Mouse (Mus musculus) heart, postnatal 10 days (tissue): ENCODE results near the gene Cdhr1. TPM values are rescaled to one million over a fixed set of nuclear protein-coding genes. Genes with fewer than 3 reads are reported as not detected.
"Not testable (repeated sequence)": the region's sequence is repeated elsewhere in the genome, so short reads cannot be mapped to it uniquely, and the experiment has no call there.

Source experiments
- DNase-seq, 2 experiments: peaks; one replicate each; pipeline ENCODE4 v3.0.0; 2021
- intact Hi-C: fragments of 180-260 bp; cut with DNase I; formaldehyde crosslinking; loops from one replicate; pipeline ENCODE4 v1.15.1; 2025
- total RNA-seq, 2 experiments: library from RNA; stranded (reverse); gene quantifications; 2 replicates each; pipeline ENCODE4 v1.2.3; 2021

The Cdhr1 gene
- total RNA-seq, result under 1 TPM in 1 of 2 experiments, not detected in 1; 0.07 TPM

GRCm38 (mm10) chr14:37097956-37098530 is at the start of gene Cdhr1:
TSS of gene Cdhr1 (minus strand) at chr14:37098347.
- DNase-seq, result no peak
- intact Hi-C loops, result no loop called here

GRCm38 (mm10) chr14:37139051-37139710 is 41.0 kb upstream of the Cdhr1 start:
- no peak for DNase-seq
- intact Hi-C loops, result no loop called here

GRCm38 (mm10) chr14:37137596-37137995 is 39.4 kb upstream of the Cdhr1 start:
- intact Hi-C loops, result not testable (repeated sequence)

GRCm38 (mm10) chr14:37136110-37136509 is 38.0 kb upstream of the Cdhr1 start:
- DNase-seq, result no peak
- intact Hi-C loops, result no loop called here

More at GRCm38 (mm10) chr14:37137596-37137995, 39.4 kb upstream of the Cdhr1 start:
- DNase-seq, result not testable (repeated sequence)

- intact Hi-C loops, result no loop called here
- DNase-seq, result no peak
Measured at GRCm38 (mm10) chr14:37135671-37136070, 37.5 kb upstream of the Cdhr1 start.

GRCm38 (mm10) chr14:37135127-37135593 is 37.0 kb upstream of the Cdhr1 start, which contains the start of gene Ghitm:
TSS of gene Ghitm (minus strand) at chr14:37135272.
- intact Hi-C loops, result no loop called here
- peak; percentile 98 for DNase-seq

GRCm38 (mm10) chr14:37134304-37135126 is 36.4 kb upstream of the Cdhr1 start:
- DNase-seq, result no peak
- intact Hi-C loops, result loop anchor here (5.0 kb wide), 1 partner anchor 267 kb away; no protein-coding TSS in a partner anchor

- DNase-seq, result peak; percentile 47 to 66
- intact Hi-C loops, result no loop called here
Measured at GRCm38 (mm10) chr14:37127652-37128051, 29.5 kb upstream of the Cdhr1 start.

GRCm38 (mm10) chr14:37119233-37119632 is 21.1 kb upstream of the Cdhr1 start:
- DNase-seq, result no peak
- intact Hi-C loops, result no loop called here

- DNase-seq, result no peak
- intact Hi-C loops, result no loop called here
Measured at GRCm38 (mm10) chr14:37113922-37114321, 15.8 kb upstream of the Cdhr1 start, which contains the start of gene 2610528A11Rik. TSS of gene 2610528A11Rik (minus strand) at chr14:37114022.

- DNase-seq, result no peak
- intact Hi-C loops, result no loop called here
Measured at GRCm38 (mm10) chr14:37112931-37113330, 14.8 kb upstream of the Cdhr1 start.

- intact Hi-C loops, result no loop called here
- no peak for DNase-seq
Measured at GRCm38 (mm10) chr14:37111371-37111770, 13.2 kb upstream of the Cdhr1 start.

GRCm38 (mm10) chr14:37110456-37110855 is 12.3 kb upstream of the Cdhr1 start:
- no peak for DNase-seq
- intact Hi-C loops, result no loop called here

- DNase-seq, result no peak
- intact Hi-C loops, result no loop called here
Measured at GRCm38 (mm10) chr14:37109975-37110374, 11.8 kb upstream of the Cdhr1 start.

GRCm38 (mm10) chr14:37109460-37109859 is 11.3 kb upstream of the Cdhr1 start:
- no peak for DNase-seq
- intact Hi-C loops, result no loop called here

- DNase-seq, result peak; percentile 21 to 35
- intact Hi-C loops, result no loop called here
Measured at GRCm38 (mm10) chr14:37105846-37106245, 7.7 kb upstream of the Cdhr1 start.

GRCm38 (mm10) chr14:37104747-37105146 is 6.6 kb upstream of the Cdhr1 start:
- peak; percentile 51 to 60 for DNase-seq
- intact Hi-C loops, result no loop called here

GRCm38 (mm10) chr14:37102484-37102883 is 4.3 kb upstream of the Cdhr1 start:
- intact Hi-C loops, result no loop called here

GRCm38 (mm10) chr14:37101531-37101930 is 3.4 kb upstream of the Cdhr1 start:
- DNase-seq, result no peak

More at GRCm38 (mm10) chr14:37102484-37102883, 4.3 kb upstream of the Cdhr1 start:
- DNase-seq, result no peak

GRCm38 (mm10) chr14:37095556-37095955 is 2.6 kb downstream of the Cdhr1 start:
- no peak for DNase-seq
- intact Hi-C loops, result no loop called here

More at GRCm38 (mm10) chr14:37101531-37101930, 3.4 kb upstream of the Cdhr1 start:
- intact Hi-C loops, result no loop called here

- no peak for DNase-seq
- intact Hi-C loops, result no loop called here
Measured at GRCm38 (mm10) chr14:37094436-37094835, 3.7 kb downstream of the Cdhr1 start.
